Mouse (Mus musculus) spleen, embryonic (tissue): ENCODE results near the gene 1300017J02Rik.
"Not testable (repeated sequence)": the region's sequence is repeated elsewhere in the genome, so short reads cannot be mapped to it uniquely, and the experiment has no call there.

Source experiments
- CTCF ChIA-PET: fragments of 350-600 bp; sonication (Branson Sonifier 250); formaldehyde crosslinking; loops from one replicate; lab custom pipeline; 2022; lab: Charles Lee

Gene 1300017J02Rik

DNA sequence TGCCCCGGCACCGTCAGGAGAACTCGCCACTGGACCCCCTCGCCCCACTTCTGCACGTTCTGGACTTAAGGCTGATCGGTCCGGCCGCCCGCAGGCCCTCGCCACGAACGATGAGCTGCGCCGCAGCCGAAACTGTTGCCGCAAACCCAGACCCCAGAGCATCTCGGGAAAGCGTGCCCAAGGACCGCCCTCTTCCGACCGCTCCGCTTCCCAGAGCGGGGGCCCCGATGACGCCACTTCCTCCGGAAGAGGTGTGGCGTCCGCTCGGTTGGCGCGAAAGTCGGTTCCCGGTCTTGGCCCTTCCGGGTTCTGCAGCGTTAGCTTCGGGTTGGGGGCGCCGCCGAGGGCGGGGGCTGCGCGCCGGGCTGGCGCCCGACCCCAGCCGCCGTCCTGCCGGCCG is at the start of gene 1300017J02Rik, which contains the start of gene Topbp1:
TSS of gene 1300017J02Rik (minus strand) at position 156 of the 400 bp plus-strand sequence.
TSS of gene Topbp1 (plus strand) at position 289 of the 400 bp plus-strand sequence.
- CTCF ChIA-PET, result interaction anchor here (1.0 kb wide), 1 partner anchor 58 kb away, joined by 3 read pairs; no protein-coding TSS in a partner anchor

DNA sequence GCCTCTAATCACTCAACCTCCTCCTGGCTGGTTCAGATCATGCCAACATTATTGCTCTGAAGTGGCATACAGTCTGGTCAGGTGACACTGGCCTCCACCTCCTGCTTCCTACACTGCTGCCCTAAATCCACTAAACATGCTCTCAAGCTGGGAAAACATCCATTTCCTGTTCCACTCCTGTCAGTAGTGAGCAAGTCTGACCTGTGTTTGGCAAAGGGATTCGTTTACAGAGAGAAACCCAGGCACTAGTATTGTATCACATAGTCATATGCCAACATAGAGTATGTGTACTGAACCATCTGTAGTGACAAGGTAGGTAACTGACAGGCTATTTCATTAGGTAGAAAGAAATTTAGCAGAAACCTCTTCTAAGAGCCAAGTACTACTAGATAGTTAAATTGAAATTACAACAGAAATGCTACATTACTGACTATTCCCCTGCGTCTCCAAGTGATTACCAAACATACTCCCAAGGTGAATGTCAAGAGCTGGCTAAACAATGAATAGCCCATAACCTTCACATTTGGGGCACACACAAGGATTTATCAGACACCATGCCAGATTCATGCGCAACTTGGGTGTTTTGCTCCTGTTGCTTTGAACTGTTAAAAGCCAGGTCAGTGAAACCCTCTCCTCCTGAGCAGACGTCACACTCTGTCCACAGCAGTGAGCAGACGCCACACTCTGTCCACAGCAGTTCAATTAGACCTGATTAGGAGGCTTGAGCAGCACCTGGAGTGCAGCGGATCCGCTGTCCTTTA is 48.8 kb upstream of the 1300017J02Rik start:
- CTCF ChIA-PET, result not testable (repeated sequence)

DNA sequence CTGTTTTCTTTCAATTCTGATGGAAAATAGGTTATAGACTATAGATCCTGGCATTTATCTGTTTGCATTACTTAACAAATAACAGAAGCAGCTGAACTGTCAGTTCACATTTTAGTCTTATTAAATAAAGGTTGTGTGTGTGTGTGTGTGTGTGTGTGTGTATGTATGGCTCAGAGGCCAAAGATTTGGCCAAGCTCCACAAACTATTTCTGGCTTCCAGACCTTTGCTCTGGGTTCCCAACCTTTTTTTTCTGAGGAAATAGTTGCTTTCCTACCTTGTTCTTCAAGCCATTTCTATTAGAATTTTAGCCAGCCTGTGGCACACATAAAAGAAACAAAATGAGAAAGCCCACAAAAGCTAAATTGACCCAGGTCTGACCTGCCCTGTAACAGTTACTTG is 43.9 kb upstream of the 1300017J02Rik start:
- CTCF ChIA-PET, result no interaction called here

DNA sequence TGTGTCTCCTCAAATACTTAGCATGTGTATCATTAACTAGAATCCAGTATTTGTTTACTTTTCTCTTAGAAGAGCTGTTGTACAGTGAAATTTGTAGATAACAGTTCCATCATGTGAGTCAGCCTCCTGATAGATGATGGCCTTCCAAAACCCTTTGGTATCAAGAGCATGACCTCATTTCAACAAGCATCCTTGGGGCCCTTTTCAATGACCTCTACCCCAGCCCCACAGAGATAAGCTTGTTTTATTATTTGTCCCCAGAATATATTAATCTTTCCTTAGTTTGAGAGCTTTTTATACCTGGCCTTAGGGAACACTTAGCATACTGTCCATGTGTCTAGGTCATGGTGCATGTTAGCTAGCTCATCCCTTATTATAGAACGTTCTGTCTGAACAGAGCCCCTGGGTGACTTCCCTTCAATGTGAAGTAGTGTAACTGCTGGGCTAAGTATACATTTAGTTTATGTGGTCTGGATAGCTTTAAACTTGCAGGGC is 43.2 kb upstream of the 1300017J02Rik start:
- CTCF ChIA-PET, result no interaction called here

DNA sequence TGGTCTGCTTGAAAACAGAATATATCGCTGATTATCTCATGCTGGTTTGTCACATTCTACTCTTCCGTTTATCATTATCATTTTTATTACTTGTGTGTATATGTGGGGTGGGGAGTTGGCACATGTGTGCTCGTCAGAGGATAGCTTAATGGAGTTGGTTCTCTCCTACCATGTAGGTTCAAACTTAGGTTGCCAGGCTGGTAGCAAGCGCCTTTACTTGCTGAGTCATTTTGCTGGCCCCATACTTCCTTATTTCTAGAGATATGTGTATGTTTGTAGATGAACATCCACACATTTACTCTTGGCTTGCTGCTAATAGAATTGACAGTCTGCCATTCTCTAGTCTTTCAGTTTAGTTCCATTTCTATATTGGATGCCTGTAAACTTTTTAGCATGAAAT is 42.2 kb upstream of the 1300017J02Rik start:
- CTCF ChIA-PET, result interaction anchor here (0.5 kb wide), 1 partner anchor 124 kb away, joined by 4 read pairs; no protein-coding TSS in a partner anchor

DNA sequence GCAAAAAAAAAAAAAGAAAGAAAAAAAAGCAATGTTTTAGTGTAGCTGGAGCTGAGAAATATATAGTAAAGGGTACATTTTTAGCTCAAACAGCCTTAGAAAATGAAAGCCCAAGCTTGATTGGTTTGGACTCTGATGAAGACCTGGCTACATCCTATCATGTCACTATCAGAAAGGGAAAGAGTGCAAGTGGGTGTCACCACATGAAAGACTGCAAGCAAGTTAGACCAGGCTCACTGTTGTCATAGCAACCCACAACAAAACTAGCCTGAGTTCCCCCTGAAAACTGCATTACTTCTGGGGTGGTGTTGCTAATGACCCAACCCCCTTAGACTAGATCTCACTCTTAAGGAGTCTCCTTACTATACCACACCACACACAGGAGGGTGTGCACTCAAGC is 32.0 kb upstream of the 1300017J02Rik start:
- CTCF ChIA-PET, result no interaction called here

DNA sequence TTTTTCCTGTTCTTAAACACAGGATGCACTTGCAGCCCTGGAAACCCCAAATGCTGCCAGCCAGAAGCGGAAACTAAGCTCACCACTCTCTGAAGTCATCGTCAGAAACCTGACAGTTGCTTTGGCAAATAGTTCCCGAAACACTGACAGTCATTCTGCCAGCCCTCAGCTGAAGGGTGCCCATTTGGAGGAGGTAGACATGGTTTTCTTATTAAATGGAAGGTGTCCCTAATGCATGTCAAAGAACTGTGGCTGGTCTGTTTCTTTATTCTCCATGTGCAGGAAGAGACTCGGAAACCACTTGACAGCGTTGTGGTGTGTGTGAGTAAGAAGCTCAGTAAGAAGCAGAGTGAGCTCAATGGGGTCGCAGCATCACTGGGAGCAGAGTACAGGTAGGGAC is 27.8 kb upstream of the 1300017J02Rik start:
- CTCF ChIA-PET, result no interaction called here

DNA sequence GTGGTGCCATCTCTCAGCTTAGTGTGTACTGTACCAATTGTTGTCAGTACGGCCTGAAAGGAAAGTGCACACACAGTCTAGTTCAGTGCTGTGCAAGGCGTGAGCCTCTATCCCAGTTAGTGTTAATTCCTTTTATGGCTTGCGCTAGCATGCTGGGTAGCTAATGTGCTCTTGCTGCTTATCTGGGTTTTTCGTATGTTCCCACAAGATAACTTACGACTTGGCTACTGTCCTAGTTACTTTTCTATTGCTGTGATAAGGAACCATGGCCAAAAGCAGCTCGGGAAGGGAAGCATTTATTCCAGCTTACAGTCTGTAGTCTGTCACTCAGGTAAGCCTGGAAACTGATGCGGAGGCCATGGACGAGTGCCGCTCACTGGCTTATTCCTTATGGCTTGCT is 21.6 kb upstream of the 1300017J02Rik start:
- CTCF ChIA-PET, result no interaction called here

DNA sequence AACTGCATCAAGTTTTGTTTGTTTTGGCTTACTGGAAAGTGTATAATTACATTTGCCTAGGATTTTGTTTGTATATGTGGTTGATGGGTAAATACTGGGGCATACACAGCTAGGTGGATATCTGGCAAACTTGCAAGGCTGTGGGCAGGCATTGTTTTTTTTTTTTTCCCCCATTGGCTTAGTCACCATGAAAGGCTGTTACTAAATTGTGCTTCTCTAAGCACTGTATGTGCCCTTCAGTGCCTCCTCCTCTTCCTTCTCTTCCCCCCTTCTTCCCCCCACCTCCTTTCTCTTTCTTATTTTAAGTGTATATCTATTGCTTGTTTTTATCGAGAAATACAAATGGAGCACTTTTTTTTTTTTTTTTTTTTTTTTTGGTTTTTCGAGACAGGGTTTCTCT is 19.8 kb upstream of the 1300017J02Rik start:
- CTCF ChIA-PET, result no interaction called here

DNA sequence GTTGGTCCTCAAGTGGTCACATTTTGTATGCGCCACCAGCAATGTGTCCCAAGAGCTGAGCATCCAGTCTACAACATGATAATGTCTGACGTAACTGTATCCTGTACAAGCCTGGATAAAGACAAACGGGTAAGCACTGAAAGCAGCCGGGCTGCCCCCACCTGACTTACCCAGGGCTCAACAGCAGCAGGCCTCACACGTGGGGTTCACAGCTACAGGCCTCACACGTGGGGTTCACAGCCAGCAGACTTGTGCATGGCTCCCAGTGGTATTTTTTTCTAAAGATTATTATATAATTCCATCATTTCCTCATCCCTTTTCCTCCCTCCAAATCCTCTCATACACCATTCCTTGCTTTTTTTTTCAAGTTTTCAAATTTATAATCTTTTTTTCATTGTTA is 5.0 kb upstream of the 1300017J02Rik start:
- CTCF ChIA-PET, result no interaction called here

DNA sequence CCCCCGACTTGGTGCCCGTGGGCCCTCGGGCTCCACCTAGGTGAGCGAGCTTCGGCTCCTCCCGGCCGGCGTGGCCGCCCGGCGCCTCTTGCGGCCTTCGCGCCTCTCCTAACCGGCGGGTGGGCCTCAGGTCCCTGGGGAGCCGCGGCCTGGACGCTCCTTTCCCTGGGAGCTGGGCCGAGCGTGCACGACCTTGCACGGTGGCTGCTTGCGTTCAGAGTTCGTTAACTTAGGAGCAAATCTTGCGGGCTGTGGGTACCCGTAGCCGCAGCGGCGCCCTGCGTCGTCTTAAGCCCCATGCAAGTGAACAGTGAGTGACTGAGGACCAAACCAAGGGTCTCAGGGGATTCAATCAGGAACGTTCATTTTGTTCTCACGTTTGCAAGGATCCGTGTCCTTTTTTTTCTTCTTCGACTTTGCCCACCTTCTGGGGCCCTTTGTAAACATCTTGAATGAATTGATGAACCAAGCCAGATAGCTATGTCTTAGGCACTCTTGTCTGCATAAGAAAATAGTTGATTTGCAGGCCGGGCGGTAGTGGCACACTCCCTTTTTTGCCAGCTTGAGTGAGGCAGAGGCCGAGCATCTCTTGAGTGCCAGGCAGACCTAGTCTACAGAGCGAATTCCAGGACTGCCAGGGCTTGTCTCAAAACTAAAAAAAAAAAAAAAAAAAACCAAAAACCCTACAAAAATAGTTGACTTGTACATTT is 605 bp upstream of the 1300017J02Rik start:
- CTCF ChIA-PET, result interaction anchor here (0.6 to 1.0 kb wide), 3 partner anchors 58 to 98 kb away, joined by 3 to 11 read pairs (median 10); no protein-coding TSS in a partner anchor

DNA sequence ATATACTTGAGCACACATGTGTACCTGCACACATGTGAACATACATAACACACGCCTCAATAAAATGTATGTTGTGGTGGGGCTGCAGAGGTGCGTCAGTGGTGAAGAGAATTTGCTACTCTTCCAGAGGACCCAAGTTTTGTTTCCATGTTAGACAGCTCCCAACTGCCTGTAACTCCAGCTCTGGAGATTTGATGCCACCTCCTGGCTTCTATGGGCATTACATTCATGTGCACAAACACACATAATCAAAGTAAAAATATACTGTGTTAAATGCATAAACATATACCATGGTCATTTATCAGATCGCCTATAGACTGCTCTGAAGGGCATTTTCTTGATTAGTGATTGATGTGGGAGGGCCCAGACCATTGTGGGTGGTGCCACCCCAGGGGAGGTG is 2.2 kb downstream of the 1300017J02Rik start:
- CTCF ChIA-PET, result interaction anchor here (0.6 to 0.8 kb wide), 3 partner anchors 91 to 1327 kb away, joined by 3 to 8 read pairs (median 3); no protein-coding TSS in a partner anchor

DNA sequence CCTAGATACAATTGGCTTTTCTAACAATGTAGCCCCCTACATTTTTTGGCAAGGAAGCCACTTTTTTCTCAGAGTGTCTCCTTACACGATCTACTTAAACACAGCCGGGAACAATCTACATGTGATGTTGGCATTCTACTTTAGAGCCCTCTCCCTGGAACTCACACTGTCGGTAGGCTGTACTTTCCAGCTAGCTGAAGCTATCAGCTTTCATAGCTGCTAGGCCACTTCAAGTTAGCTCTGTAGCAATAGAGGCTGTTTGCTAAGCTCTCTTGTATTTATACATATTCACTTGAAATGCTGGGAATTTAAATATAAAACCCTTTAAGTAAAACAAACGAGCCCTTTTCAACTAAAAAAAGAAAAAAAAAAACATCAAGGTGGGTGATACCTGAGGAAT is 2.6 kb downstream of the 1300017J02Rik start:
- CTCF ChIA-PET, result interaction anchor here (0.6 to 0.8 kb wide), 3 partner anchors 91 to 1327 kb away, joined by 3 to 8 read pairs (median 3); no protein-coding TSS in a partner anchor

DNA sequence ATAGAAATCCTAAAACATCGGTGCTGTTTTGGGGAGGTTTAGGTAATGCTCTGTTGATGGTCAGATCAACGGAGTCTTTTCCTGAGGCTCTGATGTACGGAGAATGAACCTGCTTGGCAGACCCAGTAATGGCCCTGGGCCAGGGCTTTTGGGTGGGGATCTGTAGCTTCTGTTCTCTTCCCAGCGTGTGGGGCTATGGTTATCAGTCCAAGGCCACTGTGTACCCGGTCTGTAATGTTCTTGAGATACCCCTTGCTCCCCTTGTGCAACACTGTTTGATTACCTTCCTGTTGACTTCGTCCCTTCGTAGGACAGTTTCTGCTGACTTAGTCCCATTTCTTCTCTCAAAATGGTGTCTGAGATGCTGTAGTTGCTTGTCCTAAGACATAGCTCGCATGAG is 3.8 kb downstream of the 1300017J02Rik start:
- CTCF ChIA-PET, result no interaction called here

DNA sequence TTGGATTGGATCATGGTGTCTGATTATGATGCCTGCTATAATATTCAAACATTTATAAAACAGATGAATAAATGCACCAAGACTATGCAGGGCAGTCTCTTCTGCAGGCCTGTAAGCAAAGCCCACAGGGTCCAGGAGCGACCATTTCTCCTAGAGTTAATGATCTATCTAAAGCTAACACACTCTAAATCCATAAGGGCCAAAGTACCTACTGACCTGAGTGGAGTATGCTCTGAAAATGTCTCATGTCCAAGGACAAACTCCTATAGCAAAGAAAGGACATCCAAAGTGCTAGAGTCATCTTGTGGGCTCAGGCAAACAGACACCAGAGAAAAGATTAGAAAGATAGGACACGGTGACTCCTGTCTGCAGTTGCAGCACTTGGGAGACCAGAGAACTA is 10.4 kb downstream of the 1300017J02Rik start:
- CTCF ChIA-PET, result no interaction called here

DNA sequence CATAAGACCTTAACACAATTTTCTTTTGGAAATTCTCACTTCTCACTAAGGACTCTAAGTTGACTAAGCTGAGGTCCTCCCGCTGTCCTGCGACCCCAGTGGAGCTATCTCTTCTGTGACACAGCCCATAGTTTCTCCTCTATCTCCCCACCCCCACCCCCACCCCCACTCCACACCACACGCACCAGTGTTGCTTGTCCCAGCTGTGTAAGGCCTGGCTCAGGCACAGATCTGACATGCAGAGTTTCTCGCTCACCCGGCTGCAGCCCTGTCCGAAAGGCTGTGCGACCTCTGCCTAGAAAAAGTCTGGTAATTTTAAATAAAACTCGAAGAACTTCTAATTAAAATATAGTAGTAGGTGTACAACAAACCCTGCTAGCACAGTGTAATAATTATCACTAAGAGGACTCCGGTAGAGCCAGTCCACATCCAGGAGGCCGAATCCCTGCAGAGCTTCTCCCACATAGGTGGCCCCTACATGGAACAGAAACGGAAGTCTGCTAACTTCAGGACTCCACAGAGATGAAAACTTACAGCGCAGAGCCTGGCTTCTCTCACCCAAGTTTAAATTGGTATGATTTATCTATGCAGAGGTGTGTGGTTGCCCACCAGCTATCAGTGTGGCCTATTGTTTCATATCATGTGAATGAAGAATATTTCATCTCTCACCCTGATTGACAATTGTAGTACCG is 16.2 kb downstream of the 1300017J02Rik start:
- CTCF ChIA-PET, result no interaction called here

DNA sequence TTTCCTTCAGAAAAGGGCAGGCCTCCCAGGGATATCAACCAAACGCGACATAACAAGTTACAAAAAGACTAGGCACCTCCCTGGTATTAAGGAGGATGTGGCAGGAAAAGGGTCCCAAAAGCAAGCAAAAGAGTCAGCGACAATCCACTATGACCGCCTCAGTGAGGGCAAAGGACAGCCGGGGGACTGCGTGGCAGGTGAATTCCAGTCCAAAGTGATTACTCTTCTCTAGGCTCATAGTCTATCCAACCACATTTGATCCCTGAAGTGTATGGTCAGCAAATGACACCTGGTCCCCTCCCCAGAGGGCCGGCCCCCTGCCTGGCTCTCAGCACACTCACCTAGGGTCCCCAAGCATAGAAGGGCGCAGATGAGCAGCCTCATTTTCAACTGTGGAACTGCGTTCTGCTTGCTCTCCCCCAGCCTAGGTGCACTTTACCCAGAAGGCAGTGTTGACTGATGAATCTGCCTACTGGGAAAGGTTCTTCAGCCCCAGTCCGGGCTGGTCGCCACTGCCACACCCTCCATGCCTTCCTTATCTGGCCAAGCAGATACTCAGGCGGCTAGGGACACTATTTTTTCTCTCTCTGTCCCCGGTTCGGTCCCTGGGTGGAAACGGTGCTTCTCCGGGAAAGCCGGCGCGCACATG is 16.9 kb downstream of the 1300017J02Rik start:
- CTCF ChIA-PET, result no interaction called here

DNA sequence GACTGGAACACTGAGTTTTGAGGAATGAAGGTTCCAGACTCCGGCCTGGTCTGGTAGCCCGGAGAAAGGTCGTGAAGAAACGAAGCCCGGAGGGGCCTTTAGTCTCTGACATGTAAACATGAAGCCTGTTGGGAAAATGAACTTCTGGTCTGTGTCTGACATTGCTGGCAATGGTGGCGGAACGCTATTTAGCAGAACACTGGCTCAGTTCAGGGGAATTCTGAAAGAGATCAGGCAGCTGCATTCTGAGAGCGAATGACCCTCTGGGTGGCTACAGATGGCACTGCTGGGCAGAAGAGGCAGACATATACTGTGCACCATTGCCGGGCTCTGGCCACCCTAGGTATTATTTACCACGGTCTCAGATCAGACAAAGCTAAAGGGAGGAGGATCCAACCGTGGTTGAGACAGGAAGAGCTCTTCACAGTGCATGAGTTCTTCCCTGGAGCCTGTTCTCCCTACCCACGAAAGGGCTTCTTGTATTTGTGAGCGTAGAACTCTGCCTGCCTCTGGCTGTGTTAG is 17.9 kb downstream of the 1300017J02Rik start:
- CTCF ChIA-PET, result interaction anchor here (0.7 kb wide), 1 partner anchor 438 kb away, joined by 4 read pairs; no protein-coding TSS in a partner anchor

DNA sequence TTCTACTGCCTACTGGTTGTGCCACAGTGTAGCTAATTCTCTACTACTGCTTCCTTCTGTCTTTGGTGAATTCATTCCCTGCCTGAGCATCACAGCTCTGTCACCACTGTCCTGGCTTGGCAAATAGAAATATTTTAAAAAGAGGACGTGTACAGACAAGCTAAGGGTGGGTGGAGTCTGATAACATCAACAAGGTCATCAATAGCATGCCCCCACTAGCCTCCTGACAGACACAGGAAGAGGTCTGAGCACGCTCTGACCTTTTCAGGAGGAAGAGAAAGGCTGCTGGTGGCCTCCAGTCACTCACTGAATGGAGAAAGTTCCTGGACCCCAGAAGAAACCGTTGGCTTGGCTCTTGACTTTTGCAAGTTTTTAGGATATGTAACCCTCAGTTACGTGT is 18.5 kb downstream of the 1300017J02Rik start:
- CTCF ChIA-PET, result no interaction called here

DNA sequence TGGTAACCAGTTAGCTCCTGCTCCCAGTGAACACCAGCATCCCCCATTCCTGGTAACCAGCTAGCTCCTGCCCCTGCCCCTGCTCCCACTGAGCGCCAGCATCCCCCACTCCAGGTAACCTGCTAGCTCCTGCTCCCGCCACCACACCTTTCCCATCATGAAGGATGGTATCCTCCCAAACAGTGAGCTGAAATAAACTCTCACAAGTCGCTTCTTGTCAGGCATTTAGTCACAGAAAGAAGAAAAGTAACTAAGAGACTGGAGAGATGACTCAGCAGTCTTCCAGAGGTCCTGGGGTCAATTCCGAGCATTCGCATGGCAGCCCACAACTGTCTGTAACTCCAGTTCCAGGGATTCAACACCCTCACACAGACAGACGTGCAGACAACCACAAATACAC is 28.0 kb downstream of the 1300017J02Rik start:
- CTCF ChIA-PET, result no interaction called here

DNA sequence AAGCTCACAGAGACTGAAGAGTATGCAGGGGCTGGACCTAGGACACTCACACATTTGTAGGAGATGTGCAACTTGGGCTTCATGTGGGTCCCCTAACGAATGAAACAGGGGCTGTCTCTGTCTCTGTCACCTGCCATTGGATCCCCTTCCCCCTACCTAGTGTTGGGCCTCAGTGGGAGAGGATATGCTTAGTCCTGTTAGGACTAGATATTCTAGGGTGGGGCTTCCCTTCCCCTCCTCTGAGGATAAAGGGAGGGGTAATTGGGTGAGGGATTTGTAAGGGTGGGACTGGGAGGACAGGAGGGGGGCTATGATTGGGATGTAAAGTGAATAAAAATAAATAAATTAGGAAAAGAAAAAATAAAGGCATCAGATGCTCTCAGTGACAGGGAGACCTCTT is 29.2 kb downstream of the 1300017J02Rik start:
- CTCF ChIA-PET, result no interaction called here
